ENCODE assay signal across 8 mouse cellular contexts in the genomic region with DNA sequence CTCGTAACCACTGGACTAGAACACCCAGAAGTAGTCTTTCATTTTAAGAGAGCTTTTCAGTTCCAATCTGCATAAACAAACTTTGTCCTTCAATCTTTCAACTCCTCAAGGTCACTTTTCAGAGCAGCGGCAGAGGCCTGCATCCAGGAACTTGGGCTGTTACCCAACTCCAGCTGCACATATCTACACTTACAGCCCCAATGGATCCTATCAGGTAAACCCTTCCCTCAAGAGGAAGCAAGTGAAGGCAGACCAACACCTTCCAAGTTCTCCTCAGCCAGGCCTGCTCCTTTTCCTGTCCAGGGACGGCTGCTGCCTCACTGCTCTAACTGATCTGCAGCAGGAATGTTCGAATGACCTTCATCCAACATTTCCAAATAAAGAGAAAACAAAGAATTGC. TPM values are rescaled to one million over a fixed set of nuclear protein-coding genes. Genes with fewer than 3 reads are reported as not detected.
DNase-seq lines count a peak whose midpoint lies in the region; ATAC-seq and TF ChIP-seq lines count a peak whose summit lies in the region.

No protein-coding gene starts in this region.

- no peak overlapping the region for H3K27ac ChIP-seq in bone marrow, adult 2 months (ENCODE audit: control insufficient read depth, insufficient read depth, low read depth, low read length, poor library complexity)
- peak overlapping the region; percentile 96 for H3K27ac ChIP-seq in heart, postnatal 0 days (ENCODE audit: low read depth)
- no peak overlapping the region for H3K27ac ChIP-seq in midbrain, embryonic 14.5 days (replicated peaks; ENCODE audit: low read depth, low read length)

- no peaks in the 10 kb centered on the region for H3K27me3 ChIP-seq in erythroblast, embryonic 14.5 days (ENCODE audit: control insufficient read depth)
- no peaks in the 10 kb centered on the region for H3K27me3 ChIP-seq in heart, postnatal 0 days (ENCODE audit: control insufficient read depth, insufficient read depth, low read length)
- H3K27me3 ChIP-seq in midbrain, embryonic 14.5 days (ENCODE audit: control insufficient read depth, insufficient read depth, low read length): no peaks in the 10 kb centered on the region

- H3K9me3 ChIP-seq in erythroblast, embryonic 14.5 days (ENCODE audit: control insufficient read depth, low read length): no peaks in the 10 kb centered on the region
- H3K9me3 ChIP-seq in heart, postnatal 0 days (replicated peaks; ENCODE audit: control insufficient read depth, low read length): no peaks in the 10 kb centered on the region
- H3K9me3 ChIP-seq in midbrain, embryonic 14.5 days (ENCODE audit: control insufficient read depth, low read length): no peaks in the 10 kb centered on the region

- H3K4me2 ChIP-seq in heart, postnatal 0 days (ENCODE audit: low read depth, low read length): peak overlapping the region; percentile 69
- H3K4me2 ChIP-seq in midbrain, embryonic 14.5 days (ENCODE audit: low read length): peak overlapping the region; percentile 81

- no peak for ATAC-seq in erythroblast, adult 5-6 weeks (replicated peaks; ENCODE audit: low FRiP score, poor library complexity, severe bottlenecking)
- no peak for ATAC-seq in heart, postnatal 0 days (ENCODE audit: insufficient read depth, low read depth)
- no peak for ATAC-seq in midbrain, embryonic 14.5 days (ENCODE audit: low FRiP score, low TSS enrichment)
- no peak for ATAC-seq in granulocyte monocyte progenitor cell, adult 5-6 weeks (replicated peaks; ENCODE audit: poor library complexity, severe bottlenecking)

- TF ChIP-seq POLR2A in bone marrow, adult 2 months (IDR thresholded peaks at IDR 0.05; ENCODE audit: borderline replicate concordance, control insufficient read depth, low read depth, low read length): no peak

- 37% methylated on average over 4 of the region's 4 CpGs for WGBS in bone marrow, adult 2 months
- 9% methylated on average over 4 of the region's 4 CpGs for WGBS in heart, postnatal 0 days
- WGBS in midbrain, embryonic 14.5 days: 43% methylated on average over 4 of the region's 4 CpGs

- H3K36me3 ChIP-seq in erythroblast, embryonic 14.5 days (ENCODE audit: control insufficient read depth): peaks cover 14% of the 10 kb centered on the region
- H3K36me3 ChIP-seq in heart, postnatal 0 days (replicated peaks; ENCODE audit: control insufficient read depth, insufficient read depth, low read length): no peaks in the 10 kb centered on the region
- H3K36me3 ChIP-seq in midbrain, embryonic 14.5 days (ENCODE audit: control insufficient read depth, insufficient read depth, low read length): no peaks in the 10 kb centered on the region

- peak; percentile 50 for DNase-seq in heart, postnatal 0 days (ENCODE audit: low spot score)
- DNase-seq in kidney, postnatal 4 days: peak; percentile 34 to 59
- no peak for DNase-seq in midbrain, embryonic 14.5 days
- no peak for DNase-seq in left cerebral cortex, postnatal 4 days

- intact Hi-C loops in left cerebral cortex, postnatal 4 days (cut with DNase I): no loop called here

- TF ChIP-seq CTCF in bone marrow, adult 2 months (IDR thresholded peaks at IDR 0.05; ENCODE audit: control insufficient read depth, insufficient read depth, low read length): no peak
- TF ChIP-seq CTCF in heart, postnatal 0 days (IDR thresholded peaks at IDR 0.05; ENCODE audit: low read depth): no peak

- peak overlapping the region; percentile 90 for H3K9ac ChIP-seq in heart, postnatal 0 days (replicated peaks; ENCODE audit: low read depth, low read length)
- peak overlapping the region; percentile 54 for H3K9ac ChIP-seq in midbrain, embryonic 14.5 days (replicated peaks; ENCODE audit: low read length)

- peaks cover 50% of the 10 kb centered on the region for H3K4me1 ChIP-seq in erythroblast, embryonic 14.5 days (ENCODE audit: control insufficient read depth)
- H3K4me1 ChIP-seq in bone marrow, adult 2 months (ENCODE audit: control insufficient read depth, insufficient read depth, low read length): no peaks in the 10 kb centered on the region; the same call in 1 of the 2 replicates
- H3K4me1 ChIP-seq in heart, postnatal 0 days (ENCODE audit: control insufficient read depth, insufficient read depth): peaks cover 31% of the 10 kb centered on the region
- peaks cover 37% of the 10 kb centered on the region for H3K4me1 ChIP-seq in midbrain, embryonic 14.5 days (ENCODE audit: control insufficient read depth, insufficient read depth, low read length)

- H3K4me3 ChIP-seq in erythroblast, embryonic 14.5 days (replicated peaks): peak overlapping the region; percentile 71
- peak overlapping the region; percentile 4 for H3K4me3 ChIP-seq in bone marrow, adult 2 months (replicated peaks; ENCODE audit: control insufficient read depth, low read depth, low read length)
- peak overlapping the region; percentile 63 for H3K4me3 ChIP-seq in heart, postnatal 0 days (ENCODE audit: low read depth, low read length)
- peak overlapping the region; percentile 53 for H3K4me3 ChIP-seq in midbrain, embryonic 14.5 days (replicated peaks; ENCODE audit: low read depth, low read length)

- no peak; the same call in 1 of the 2 replicates for TF ChIP-seq EP300 in heart, postnatal 0 days (IDR thresholded peaks at IDR 0.05; ENCODE audit: low read depth)

RNA-seq across cellular contexts. Expression of a gene that starts 17.2 kb away (rescaled TPM):
- polyA plus RNA-seq in erythroblast, embryonic 14.5 days (2012): 9.7 and 21.5 TPM in 2 replicates
- 27.9 and 30.3 TPM in 2 replicates for total RNA-seq in erythroblast, adult 5-6 weeks (2015; ENCODE audit: low replicate concordance)
- 30.0 and 36.3 TPM in 2 replicates for total RNA-seq in erythroblast, adult 5-6 weeks (2017; ENCODE audit: low replicate concordance)
- polyA plus RNA-seq in bone marrow, adult 2 months (2011; ENCODE audit: insufficient read depth, insufficient read length, low replicate concordance, missing spikeins): 35.8 and 43.7 TPM in 2 replicates
- 165 and 174 TPM in 2 replicates for total RNA-seq in heart, postnatal 0 days (2014; rRNA removed; ENCODE audit: low replicate concordance)
- polyA plus RNA-seq in heart, postnatal 0 days (2015; fragmentation: Nextera tagmentation; extraction: Ambion mirVana): 84.4 and 91.1 TPM in 2 replicates
- polyA plus RNA-seq in midbrain, embryonic 14.5 days (2014; fragmentation: Nextera tagmentation; extraction: Ambion mirVana): 89.4 and 97.5 TPM in 2 replicates
- 24.9 and 53.4 TPM in 2 replicates for total RNA-seq in granulocyte monocyte progenitor cell, adult 5-6 weeks (2014; fragmentation: Nextera tagmentation)
- total RNA-seq in granulocyte monocyte progenitor cell, adult 5-6 weeks (2017): 45.1 and 61.6 TPM in 2 replicates
- total RNA-seq in left cerebral cortex, postnatal 4 days (2021): 10 to 100 TPM; 43.1 to 55.8 TPM

RNA-seq across cellular contexts. Expression of a gene that starts 40.4 kb away (rescaled TPM):
- polyA plus RNA-seq in erythroblast, embryonic 14.5 days (2012): 0.01 and 0.04 TPM in 2 replicates
- 0.21 and 1.2 TPM in 2 replicates for total RNA-seq in erythroblast, adult 5-6 weeks (2015; ENCODE audit: low replicate concordance)
- 0.43 and 0.98 TPM in 2 replicates for total RNA-seq in erythroblast, adult 5-6 weeks (2017; ENCODE audit: low replicate concordance)
- 1.4 and 2.9 TPM in 2 replicates for polyA plus RNA-seq in bone marrow, adult 2 months (2011; ENCODE audit: insufficient read depth, insufficient read length, low replicate concordance, missing spikeins)
- 0.04 TPM in 2 replicates for total RNA-seq in heart, postnatal 0 days (2014; rRNA removed; ENCODE audit: low replicate concordance)
- polyA plus RNA-seq in heart, postnatal 0 days (2015; fragmentation: Nextera tagmentation; extraction: Ambion mirVana): 0.05 and 0.10 TPM in 2 replicates
- 20.7 and 20.9 TPM in 2 replicates for polyA plus RNA-seq in midbrain, embryonic 14.5 days (2014; fragmentation: Nextera tagmentation; extraction: Ambion mirVana)
- total RNA-seq in granulocyte monocyte progenitor cell, adult 5-6 weeks (2014; fragmentation: Nextera tagmentation): not detected in 2 replicates
- total RNA-seq in granulocyte monocyte progenitor cell, adult 5-6 weeks (2017): not detected in 2 replicates
- total RNA-seq in left cerebral cortex, postnatal 4 days (2021): 10 to 100 TPM; 74.4 to 75.8 TPM

Comparison
In these comparisons a context has a peak if more than half of its experiments do, and no peak if none do; other contexts are left out.
1. H3K4me3 ChIP-seq: peak in every context shown above with its lines; median percentile 71 in erythroblast, embryonic 14.5 days; 63 in heart, postnatal 0 days; 53 in midbrain, embryonic 14.5 days; 4 in bone marrow, adult 2 months.
2. DNase-seq: peak in heart, postnatal 0 days (single experiment) and kidney, postnatal 4 days (2 of 2); none in midbrain, embryonic 14.5 days (single experiment) and left cerebral cortex, postnatal 4 days (single experiment).
3. RNA of a gene that starts 40.4 kb away (total RNA-seq): 74.4 to 75.8 TPM in left cerebral cortex, postnatal 4 days; 0.21 to 1.2 TPM in erythroblast, adult 5-6 weeks, 0.04 TPM in heart, postnatal 0 days and not detected in granulocyte monocyte progenitor cell, adult 5-6 weeks; every median in the first group is over 10 times any median in the second.